8 mouse cellular contexts compared by ENCODE assay signal in genomic region chr11:103184891-103185290, GRCm38 (mm10). TPM values are rescaled to one million over a fixed set of nuclear protein-coding genes. Genes with fewer than 3 reads are reported as not detected.
DNase-seq lines count a peak whose midpoint lies in the region; ATAC-seq and TF ChIP-seq lines count a peak whose summit lies in the region.

No protein-coding gene starts in this region.

- no peak for TF ChIP-seq POLR2A in heart, adult 2 months (IDR thresholded peaks at IDR 0.05; ENCODE audit: insufficient read depth, low read depth, low read length)

- peak; percentile 81 for TF ChIP-seq CTCF in heart, adult 2 months (IDR thresholded peaks at IDR 0.05)

- DNase-seq in heart, adult 2 months, result peak; percentile 41 to 62
- no peak for DNase-seq in heart, embryonic 10.5 days (ENCODE audit: low spot score)
- DNase-seq in neural tube, embryonic 11.5 days (ENCODE audit: low spot score), result peak; percentile 45
- peak; percentile 68 to 76 for DNase-seq in heart, postnatal 14 days
- peak; percentile 79 for DNase-seq in retina, embryonic 14.5 days (ENCODE audit: low spot score)
- DNase-seq in right cerebral cortex, adult 18-20 months, result no peak

- no peaks in the 10 kb centered on the region for H3K4me1 ChIP-seq in heart, adult 2 months (ENCODE audit: control insufficient read depth, insufficient read depth, low read length)
- H3K4me1 ChIP-seq in heart, embryonic 10.5 days, result no peaks in the 10 kb centered on the region
- no peaks in the 10 kb centered on the region for H3K4me1 ChIP-seq in neural tube, embryonic 11.5 days (ENCODE audit: control insufficient read depth, insufficient read depth, low read length)
- no peaks in the 10 kb centered on the region for H3K4me1 ChIP-seq in neural tube, embryonic 15.5 days

- no peaks in the 10 kb centered on the region for H3K9me3 ChIP-seq in heart, embryonic 10.5 days
- H3K9me3 ChIP-seq in neural tube, embryonic 11.5 days (ENCODE audit: control insufficient read depth, low read length), result no peaks in the 10 kb centered on the region
- no peaks in the 10 kb centered on the region for H3K9me3 ChIP-seq in neural tube, embryonic 15.5 days (replicated peaks)

- intact Hi-C loops in heart, adult 2 months (cut with DNase I), result loop anchor here (1.0 to 10.0 kb wide), 2 partner anchors 17 to 370 kb away; no protein-coding TSS in a partner anchor
- intact Hi-C loops in heart, postnatal 14 days (cut with DNase I), result loop anchor here (2.0 kb wide), 1 partner anchor 16 kb away; no protein-coding TSS in a partner anchor

- TF ChIP-seq EP300 in heart, adult 2 months (IDR thresholded peaks at IDR 0.05; ENCODE audit: insufficient read depth, low read depth, low read length), result no peak

- H3K79me2 ChIP-seq in heart, adult 2 months (replicated peaks; ENCODE audit: control insufficient read depth, insufficient read depth, low read length), result no peaks in the 10 kb centered on the region

- H3K4me3 ChIP-seq in heart, adult 2 months, result no peak overlapping the region
- no peak overlapping the region for H3K4me3 ChIP-seq in heart, embryonic 10.5 days
- no peak overlapping the region for H3K4me3 ChIP-seq in neural tube, embryonic 11.5 days (ENCODE audit: low read depth, low read length)
- H3K4me3 ChIP-seq in neural tube, embryonic 15.5 days (replicated peaks), result no peak overlapping the region

- H3K4me2 ChIP-seq in neural tube, embryonic 11.5 days (ENCODE audit: low read depth), result no peak overlapping the region
- H3K4me2 ChIP-seq in neural tube, embryonic 15.5 days, result no peak overlapping the region

- 40% methylated on average over 2 of the region's 2 CpGs for WGBS in heart, adult 2 months
- 39% methylated on average over 2 of the region's 2 CpGs for WGBS in heart, embryonic 10.5 days
- WGBS in neural tube, embryonic 11.5 days, result 39% methylated on average over 2 of the region's 2 CpGs
- WGBS in neural tube, embryonic 15.5 days, result 39% methylated on average over 2 of the region's 2 CpGs

- ATAC-seq in neural tube, embryonic 11.5 days (ENCODE audit: insufficient read depth, low FRiP score, low TSS enrichment), result no peak
- no peak for ATAC-seq in neural tube, embryonic 15.5 days (ENCODE audit: low FRiP score)
- ATAC-seq in activated CD4-positive, CD25-positive, alpha-beta regulatory T cell, adult 4 months, result peak; percentile 28

- no peak overlapping the region for H3K9ac ChIP-seq in heart, adult 2 months (ENCODE audit: low read depth, low read length)
- H3K9ac ChIP-seq in neural tube, embryonic 11.5 days (ENCODE audit: low read length), result no peak overlapping the region
- no peak overlapping the region for H3K9ac ChIP-seq in neural tube, embryonic 15.5 days (replicated peaks)

- H3K27me3 ChIP-seq in heart, adult 2 months (ENCODE audit: control insufficient read depth, insufficient read depth, low read length), result no peaks in the 10 kb centered on the region
- peaks cover 73% of the 10 kb centered on the region for H3K27me3 ChIP-seq in heart, embryonic 10.5 days (ENCODE audit: insufficient read depth, poor library complexity, severe bottlenecking)
- H3K27me3 ChIP-seq in neural tube, embryonic 11.5 days (ENCODE audit: control insufficient read depth, insufficient read depth, low read length), result 0 out of 2 replicates have a peak, but pooled peaks cover 2% of the 10 kb centered on the region
- peaks cover 13% of the 10 kb centered on the region for H3K27me3 ChIP-seq in neural tube, embryonic 15.5 days (replicated peaks)

- H3K36me3 ChIP-seq in heart, adult 2 months (ENCODE audit: control insufficient read depth, insufficient read depth, low read length), result no peaks in the 10 kb centered on the region
- no peaks in the 10 kb centered on the region for H3K36me3 ChIP-seq in heart, embryonic 10.5 days
- H3K36me3 ChIP-seq in neural tube, embryonic 11.5 days (ENCODE audit: control insufficient read depth, insufficient read depth, low read length), result no peaks in the 10 kb centered on the region
- H3K36me3 ChIP-seq in neural tube, embryonic 15.5 days, result peaks cover 14% of the 10 kb centered on the region

- no peak overlapping the region for H3K27ac ChIP-seq in heart, adult 2 months
- H3K27ac ChIP-seq in heart, embryonic 10.5 days, result no peak overlapping the region
- H3K27ac ChIP-seq in neural tube, embryonic 11.5 days (ENCODE audit: low read depth, low read length), result no peak overlapping the region
- no peak overlapping the region for H3K27ac ChIP-seq in neural tube, embryonic 15.5 days (replicated peaks)

RNA-seq across cellular contexts. Expression of gene Fmnl1, which starts 14.0 kb away (rescaled TPM):
- 10 to 100 TPM; 12.1 to 14.5 TPM for total RNA-seq in heart, adult 2 months (2021)
- 12.8 and 14.2 TPM in 2 replicates for polyA plus RNA-seq in heart, adult 2 months (2012; rRNA removed)
- 0.92 and 1.2 TPM in 2 replicates for polyA plus RNA-seq in heart, embryonic 10.5 days (2016; fragmentation: Nextera tagmentation; extraction: Ambion mirVana)
- 0.78 and 1.2 TPM in 2 replicates for polyA plus RNA-seq in neural tube, embryonic 11.5 days (2014; fragmentation: Nextera tagmentation; extraction: Ambion mirVana)
- polyA plus RNA-seq in neural tube, embryonic 15.5 days (2015; fragmentation: Nextera tagmentation; extraction: Ambion mirVana), result 8.6 and 10.8 TPM in 2 replicates
- polyA plus RNA-seq in activated CD4-positive, CD25-positive, alpha-beta regulatory T cell, adult 4 months (2017; shearing (Covaris generic)), result 10 to 100 TPM; 60.0 to 62.7 TPM
- 10 to 100 TPM; 16.8 to 21.6 TPM for total RNA-seq in heart, postnatal 14 days (2021)

RNA-seq across cellular contexts. Expression of gene 1700023F06Rik, which starts 23.5 kb away (rescaled TPM):
- total RNA-seq in heart, adult 2 months (2021), result not detected
- polyA plus RNA-seq in heart, adult 2 months (2012; rRNA removed), result 0.21 TPM in 1 of 2 replicates, not detected in the other
- 0.35 TPM in 1 of 2 replicates, not detected in the other for polyA plus RNA-seq in heart, embryonic 10.5 days (2016; fragmentation: Nextera tagmentation; extraction: Ambion mirVana)
- not detected in 2 replicates for polyA plus RNA-seq in neural tube, embryonic 11.5 days (2014; fragmentation: Nextera tagmentation; extraction: Ambion mirVana)
- 2.1 and 2.3 TPM in 2 replicates for polyA plus RNA-seq in neural tube, embryonic 15.5 days (2015; fragmentation: Nextera tagmentation; extraction: Ambion mirVana)
- polyA plus RNA-seq in activated CD4-positive, CD25-positive, alpha-beta regulatory T cell, adult 4 months (2017; shearing (Covaris generic)), result not detected
- not detected for total RNA-seq in heart, postnatal 14 days (2021)

RNA-seq across cellular contexts. Expression of gene Spata32, which starts 33.3 kb away (rescaled TPM):
- not detected for total RNA-seq in heart, adult 2 months (2021)
- polyA plus RNA-seq in heart, adult 2 months (2012; rRNA removed), result not detected in 2 replicates
- polyA plus RNA-seq in heart, embryonic 10.5 days (2016; fragmentation: Nextera tagmentation; extraction: Ambion mirVana), result not detected in 2 replicates
- not detected in 2 replicates for polyA plus RNA-seq in neural tube, embryonic 11.5 days (2014; fragmentation: Nextera tagmentation; extraction: Ambion mirVana)
- 1.00 and 1.3 TPM in 2 replicates for polyA plus RNA-seq in neural tube, embryonic 15.5 days (2015; fragmentation: Nextera tagmentation; extraction: Ambion mirVana)
- polyA plus RNA-seq in activated CD4-positive, CD25-positive, alpha-beta regulatory T cell, adult 4 months (2017; shearing (Covaris generic)), result not detected
- total RNA-seq in heart, postnatal 14 days (2021), result not detected

RNA-seq across cellular contexts. Expression of gene Hexim2, which starts 52.7 kb away (rescaled TPM):
- 1 to 10 TPM; 1.3 to 1.9 TPM for total RNA-seq in heart, adult 2 months (2021)
- 2.6 and 2.9 TPM in 2 replicates for polyA plus RNA-seq in heart, adult 2 months (2012; rRNA removed)
- polyA plus RNA-seq in heart, embryonic 10.5 days (2016; fragmentation: Nextera tagmentation; extraction: Ambion mirVana), result 6.5 and 7.9 TPM in 2 replicates
- 5.8 and 7.5 TPM in 2 replicates for polyA plus RNA-seq in neural tube, embryonic 11.5 days (2014; fragmentation: Nextera tagmentation; extraction: Ambion mirVana)
- 28.4 and 29.0 TPM in 2 replicates for polyA plus RNA-seq in neural tube, embryonic 15.5 days (2015; fragmentation: Nextera tagmentation; extraction: Ambion mirVana)
- polyA plus RNA-seq in activated CD4-positive, CD25-positive, alpha-beta regulatory T cell, adult 4 months (2017; shearing (Covaris generic)), result 1 to 10 TPM; 2.2 to 3.6 TPM
- 1 to 10 TPM; 1.8 to 3.3 TPM for total RNA-seq in heart, postnatal 14 days (2021)

Comparison
In these comparisons a context has a peak if more than half of its experiments do, and no peak if none do; other contexts are left out.
1. DNase-seq: peak in heart, adult 2 months (2 of 2), neural tube, embryonic 11.5 days (single experiment), heart, postnatal 14 days (2 of 2) and retina, embryonic 14.5 days (single experiment); none in heart, embryonic 10.5 days (single experiment) and right cerebral cortex, adult 18-20 months (single experiment).